Mouse (Mus musculus): Measurements from ENCODE around the gene Txlna. TPM values are rescaled to one million over a fixed set of nuclear protein-coding genes. Genes with fewer than 3 reads are reported as not detected.

Txlna gene
- total and polyA plus RNA-seq, 3 experiments: 68.9 to 69.5 TPM; not detected in 1

DNA sequence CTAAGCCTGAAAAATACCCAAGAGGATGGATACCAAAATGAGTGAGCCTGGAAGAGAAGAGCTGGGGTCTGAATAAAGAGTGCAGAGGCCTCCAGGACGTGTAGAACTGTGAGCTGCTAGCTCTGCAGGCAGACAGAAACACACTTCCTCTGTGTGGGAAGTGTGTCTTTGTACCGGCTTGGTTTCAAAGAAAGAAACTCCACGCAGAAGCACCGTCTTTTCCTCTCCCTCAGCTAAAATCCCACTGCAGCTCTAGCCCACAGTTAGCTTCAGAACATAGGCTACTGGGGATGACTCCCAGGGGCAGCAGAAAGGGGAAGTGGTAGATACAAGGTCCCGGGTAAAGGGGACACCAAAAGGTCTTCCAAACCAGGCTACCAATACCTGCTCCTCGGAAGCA, 4.3 kb upstream of the Txlna start:
- no peak for DNase-seq (ENCODE audit: low read depth, low spot score)
- Histone ChIP-seq H3K27ac (ENCODE audit: control insufficient read depth, low read depth, low read length) (no peak overlapping the region), H3K4me1 (ENCODE audit: control insufficient read depth in 1 of 2, insufficient read depth in 2 of 2, low read length in 2 of 2) (peaks cover 0 to 3% of the 10 kb centered on the region in 2 experiments; a peak in 1 of 4 replicates), H3K9me3 (replicated peaks; ENCODE audit: insufficient read depth, low read length) (no peaks in the 10 kb centered on the region), H3K9ac (ENCODE audit: control insufficient read depth, low read depth, low read length, poor library complexity, severe bottlenecking) (no peak overlapping the region), H3K4me3 (ENCODE audit: control insufficient read depth in 1 of 2, insufficient read depth in 1 of 2, low read depth in 2 of 2, low read length in 2 of 2) (no peak overlapping the region), H3K36me3 (ENCODE audit: control insufficient read depth in 1 of 2, insufficient read depth in 2 of 2, low read length in 2 of 2) (peaks cover 0 to 4% of the 10 kb centered on the region in 2 experiments; a peak in 2 of 4 replicates), H3K27me3 (ENCODE audit: control insufficient read depth in 1 of 2, insufficient read depth in 2 of 2, low read length in 2 of 2) (no peaks in the 10 kb centered on the region), H3K79me2 (ENCODE audit: control insufficient read depth, insufficient read depth, low read length, poor library complexity) (peaks cover 4% of the 10 kb centered on the region)
- TF ChIP-seq CHD1 (IDR thresholded peaks at IDR 0.05; ENCODE audit: low read depth, low read length) (no peak), USF1 (IDR thresholded peaks at IDR 0.05; ENCODE audit: low read depth, low read length) (no peak), GABPA (IDR thresholded peaks at IDR 0.05; ENCODE audit: low read depth, low read length) (no peak), MAX (IDR thresholded peaks at IDR 0.05; ENCODE audit: low read length) (no peak), ZC3H11A (IDR thresholded peaks at IDR 0.05; ENCODE audit: low read depth, low read length) (no peak), RCOR1 (IDR thresholded peaks at IDR 0.05; ENCODE audit: low read depth, low read length) (no peak), POLR2A (IDR thresholded peaks at IDR 0.05; ENCODE audit: control insufficient read depth in 1 of 2, insufficient read depth in 1 of 2, low read depth in 1 of 2, low read length in 2 of 2, poor library complexity in 1 of 2) (no peak; a peak in 1 of 4 replicates), ZKSCAN1 (IDR thresholded peaks at IDR 0.05; ENCODE audit: low read depth, low read length) (no peak), SIN3A (IDR thresholded peaks at IDR 0.05; ENCODE audit: low read length) (no peak), CTCF (IDR thresholded peaks at IDR 0.05 in 2 of 3, conservative IDR thresholded peaks at IDR 0.05 in 1 of 3; ENCODE audit: control insufficient read depth in 1 of 3, insufficient read depth in 1 of 3, low read depth in 2 of 3, low read length in 3 of 3, poor library complexity in 1 of 3, severe bottlenecking in 1 of 3) (no peak), ZNF384 (IDR thresholded peaks at IDR 0.05; ENCODE audit: low read depth, low read length) (no peak), POLR2AphosphoS5 (IDR thresholded peaks at IDR 0.05; ENCODE audit: borderline replicate concordance, low read depth, low read length) (no peak), POLR2AphosphoS2 (IDR thresholded peaks at IDR 0.05; ENCODE audit: low read length) (no peak), NELFE (IDR thresholded peaks at IDR 0.05; ENCODE audit: low read depth, low read length) (no peak), CHD2 (IDR thresholded peaks at IDR 0.05; ENCODE audit: low read length) (no peak), KAT2A (conservative IDR thresholded peaks at IDR 0.05; ENCODE audit: low read depth, low read length) (no peak), TCF12 (IDR thresholded peaks at IDR 0.05; ENCODE audit: low read depth, low read length) (no peak), GATA1 (IDR thresholded peaks at IDR 0.05; ENCODE audit: low read depth, low read length) (no peak)

DNA sequence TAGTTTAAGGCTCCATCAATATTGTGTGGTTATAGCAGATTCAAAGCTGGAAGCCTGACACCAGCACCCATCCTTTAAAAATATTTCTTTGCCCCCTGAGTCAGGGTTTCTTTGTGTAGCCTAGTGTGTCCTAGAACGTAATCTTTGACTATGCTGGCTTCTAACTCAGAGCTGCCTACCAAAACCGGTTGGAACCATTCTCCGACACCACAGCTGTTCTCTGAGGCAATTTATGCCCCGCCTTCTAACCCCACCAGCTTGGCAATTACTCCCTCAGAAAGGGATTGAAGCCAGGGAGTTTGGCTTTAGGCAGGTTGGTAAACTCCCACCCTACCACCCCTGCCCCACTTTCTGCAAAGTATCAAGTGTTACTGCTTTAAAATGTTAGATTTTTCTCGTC, 891 bp upstream of the Txlna start:
- H3K4me1 ChIP-seq (ENCODE audit: control insufficient read depth in 1 of 2, insufficient read depth in 2 of 2, low read length in 2 of 2): peaks cover 0 to 20% of the 10 kb centered on the region in 2 experiments; a peak in 2 of 4 replicates
- peaks cover 20% of the 10 kb centered on the region for H3K79me2 ChIP-seq (ENCODE audit: control insufficient read depth, insufficient read depth, low read length, poor library complexity)
- TF ChIP-seq TBP (IDR thresholded peaks at IDR 0.05; ENCODE audit: low read depth, low read length) (no peak), ZNF384 (IDR thresholded peaks at IDR 0.05; ENCODE audit: low read depth, low read length) (no peak), UBTF (IDR thresholded peaks at IDR 0.05; ENCODE audit: borderline replicate concordance, insufficient read depth, low read depth, low read length) (no peak), MYB (IDR thresholded peaks at IDR 0.05; ENCODE audit: low read depth, low read length) (no peak), KAT2A (conservative IDR thresholded peaks at IDR 0.05; ENCODE audit: low read depth, low read length) (no peak), SMC3 (IDR thresholded peaks at IDR 0.05; ENCODE audit: low read depth, low read length) (no peak), EP300 (IDR thresholded peaks at IDR 0.05; ENCODE audit: low read depth in 1 of 2, low read length in 2 of 2) (no peak), GABPA (IDR thresholded peaks at IDR 0.05; ENCODE audit: low read depth, low read length) (no peak), CHD2 (IDR thresholded peaks at IDR 0.05; ENCODE audit: low read length) (no peak), HCFC1 (IDR thresholded peaks at IDR 0.05; ENCODE audit: low read depth, low read length) (no peak), USF1 (IDR thresholded peaks at IDR 0.05; ENCODE audit: low read depth, low read length) (no peak), USF2 (IDR thresholded peaks at IDR 0.05; ENCODE audit: borderline replicate concordance in 1 of 2, insufficient read depth in 1 of 2, low read depth in 1 of 2, low read length in 2 of 2) (no peak), NRF1 (IDR thresholded peaks at IDR 0.05; ENCODE audit: insufficient read depth, low read depth, low read length, poor library complexity, severe bottlenecking) (no peak), MAX (IDR thresholded peaks at IDR 0.05; ENCODE audit: low read length) (no peak), TAL1 (IDR thresholded peaks at IDR 0.05; ENCODE audit: low read length) (no peak), NELFE (IDR thresholded peaks at IDR 0.05; ENCODE audit: low read depth, low read length) (no peak), ZMIZ1 (IDR thresholded peaks at IDR 0.05; ENCODE audit: low read depth, low read length) (no peak), MAZ (IDR thresholded peaks at IDR 0.05; ENCODE audit: low read depth, low read length) (no peak), MYC (IDR thresholded peaks at IDR 0.05; ENCODE audit: low read depth, low read length) (no peak), E2F4 (IDR thresholded peaks at IDR 0.05; ENCODE audit: borderline replicate concordance, low read depth, low read length) (no peak)
- no peaks in the 10 kb centered on the region for H3K27me3 ChIP-seq (ENCODE audit: control insufficient read depth in 1 of 2, insufficient read depth in 2 of 2, low read length in 2 of 2)
- peaks cover 5 to 11% of the 10 kb centered on the region in 2 experiments; a peak in 3 of 4 replicates for H3K36me3 ChIP-seq (ENCODE audit: control insufficient read depth in 1 of 2, insufficient read depth in 2 of 2, low read length in 2 of 2)
- H3K9ac ChIP-seq (ENCODE audit: control insufficient read depth, low read depth, low read length, poor library complexity, severe bottlenecking): peak overlapping the region; percentile 66
- peak; percentile 39 for DNase-seq (ENCODE audit: low read depth, low spot score)
- H3K27ac ChIP-seq (ENCODE audit: control insufficient read depth, low read depth, low read length): peak overlapping the region; percentile 21; the same call in 1 of the 2 replicates
- H3K9me3 ChIP-seq (replicated peaks; ENCODE audit: insufficient read depth, low read length): no peaks in the 10 kb centered on the region
- peak overlapping the region; percentile 40 to 49 for H3K4me3 ChIP-seq (ENCODE audit: control insufficient read depth in 1 of 2, insufficient read depth in 1 of 2, low read depth in 2 of 2, low read length in 2 of 2)

Measured in MEL (cell line).